Mouse (Mus musculus): Measurements from ENCODE around the gene Eps8l2.

The Eps8l2 gene

GRCm38 (mm10) chr7:141338576-141339131 is at the start of gene Eps8l2:
Eps8l2 (plus strand) TSS chr7:141338880.
- in situ Hi-C loops (cut with MboI; ENCODE audit: low sequenced_read_pairs) = no loop called here

GRCm38 (mm10) chr7:141291921-141292582 is 46.6 kb upstream of the Eps8l2 start, which contains the start of gene Drd4:
Drd4 (plus strand) TSS chr7:141292006.
- in situ Hi-C loops (cut with MboI; ENCODE audit: low sequenced_read_pairs) = no loop called here

DNA sequence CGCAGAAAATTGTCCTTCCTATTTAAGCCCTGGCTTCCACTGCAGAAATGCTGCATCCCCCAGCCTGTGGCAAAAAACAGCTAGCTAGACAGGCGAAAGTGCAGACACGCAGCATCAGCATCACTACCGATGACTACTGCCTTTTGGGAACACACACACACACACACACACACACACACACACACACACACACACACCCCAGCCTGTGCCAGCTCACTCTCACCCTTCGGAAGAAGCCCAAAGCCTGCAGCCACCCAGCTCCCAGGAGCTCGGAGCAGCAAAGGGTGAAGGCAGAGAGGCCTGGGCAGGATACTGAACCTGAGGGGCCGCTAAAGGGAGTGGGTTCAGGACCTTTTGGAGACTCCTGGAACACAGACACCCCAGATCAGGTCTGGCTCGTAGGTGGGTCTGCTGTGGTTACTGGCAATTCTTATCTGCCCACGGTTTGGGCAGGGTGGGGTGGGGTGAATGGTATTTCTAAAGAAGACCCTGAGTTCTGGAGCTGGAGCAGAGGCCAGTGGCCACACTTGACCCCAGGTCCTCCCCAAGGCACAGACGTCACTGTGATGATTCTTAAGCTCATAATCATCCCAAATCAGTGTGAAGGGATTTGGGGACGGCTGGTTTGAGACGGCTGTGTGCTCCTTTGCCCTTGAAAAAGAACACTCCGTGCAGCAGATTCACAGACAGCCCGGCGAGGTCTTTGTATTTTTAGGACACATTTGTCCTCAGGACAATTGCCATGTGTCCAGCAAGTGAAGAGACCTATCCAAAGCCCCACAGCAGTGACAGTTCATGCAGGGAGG is 45.9 kb upstream of the Eps8l2 start:
- in situ Hi-C loops (cut with MboI; ENCODE audit: low sequenced_read_pairs) = no loop called here

- in situ Hi-C loops (cut with MboI; ENCODE audit: low sequenced_read_pairs) = no loop called here
Measured at GRCm38 (mm10) chr7:141293852-141294471, 44.7 kb upstream of the Eps8l2 start.

DNA sequence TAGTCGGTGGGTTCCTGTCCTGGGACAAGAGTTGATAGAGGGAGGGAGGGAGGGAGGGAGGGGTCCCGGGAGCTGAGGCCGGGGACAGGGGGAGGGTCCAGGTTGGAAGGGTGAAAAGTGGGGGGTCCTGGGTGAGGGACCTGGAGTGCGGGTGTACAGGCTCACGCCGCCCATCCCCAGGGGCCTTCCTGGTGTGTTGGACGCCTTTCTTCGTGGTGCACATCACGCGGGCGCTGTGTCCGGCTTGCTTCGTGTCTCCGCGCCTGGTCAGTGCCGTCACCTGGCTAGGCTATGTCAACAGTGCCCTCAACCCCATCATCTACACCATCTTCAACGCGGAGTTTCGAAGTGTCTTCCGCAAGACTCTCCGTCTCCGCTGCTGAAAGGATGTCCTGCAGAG is 44.2 kb upstream of the Eps8l2 start:
- in situ Hi-C loops (cut with MboI; ENCODE audit: low sequenced_read_pairs) = no loop called here

GRCm38 (mm10) chr7:141297926-141298650 is 40.6 kb upstream of the Eps8l2 start:
- in situ Hi-C loops (cut with MboI; ENCODE audit: low sequenced_read_pairs) = no loop called here

DNA sequence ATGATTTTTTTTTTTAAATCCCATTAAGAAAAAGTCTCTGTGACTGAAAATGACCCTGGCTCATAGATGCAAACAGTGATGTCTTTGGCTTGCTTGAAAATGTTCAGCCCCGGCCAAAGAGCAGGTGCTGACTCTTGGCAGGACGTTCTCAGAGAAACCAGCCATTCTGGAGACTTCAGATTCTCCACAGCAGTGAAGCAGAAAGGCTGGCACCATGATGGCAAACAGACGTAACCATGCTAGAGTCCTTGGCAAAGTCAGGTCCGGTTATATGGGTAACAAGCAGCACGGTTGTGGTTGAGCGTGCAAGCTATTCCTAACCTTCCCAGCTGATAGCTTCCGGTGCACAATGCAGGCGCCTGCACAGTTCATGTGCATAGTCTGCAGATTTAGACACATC is 39.5 kb upstream of the Eps8l2 start:
- in situ Hi-C loops (cut with MboI; ENCODE audit: low sequenced_read_pairs) = no loop called here

DNA sequence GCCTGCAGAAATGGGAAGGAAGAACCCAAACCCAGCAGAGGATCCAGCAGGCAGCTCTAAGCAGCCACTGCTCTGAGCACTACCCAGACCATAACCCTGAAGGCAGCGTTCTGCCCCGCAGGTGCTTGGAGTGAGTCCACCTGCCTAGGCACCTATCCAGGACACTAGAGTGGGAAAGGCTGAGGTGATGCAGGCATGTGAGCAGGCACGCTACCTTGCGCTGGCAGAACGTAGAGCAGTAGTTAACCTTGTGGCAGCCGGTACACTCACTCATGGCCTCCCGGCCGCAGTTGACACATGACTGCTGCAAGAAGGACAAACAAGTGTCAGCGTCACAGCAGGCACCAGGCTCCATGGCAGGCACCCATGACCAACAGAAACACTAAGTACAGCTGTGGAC is 37.3 kb upstream of the Eps8l2 start:
- in situ Hi-C loops (cut with MboI; ENCODE audit: low sequenced_read_pairs) = no loop called here

- in situ Hi-C loops (cut with MboI; ENCODE audit: low sequenced_read_pairs) = no loop called here
Measured at GRCm38 (mm10) chr7:141302702-141303268, 35.9 kb upstream of the Eps8l2 start.

DNA sequence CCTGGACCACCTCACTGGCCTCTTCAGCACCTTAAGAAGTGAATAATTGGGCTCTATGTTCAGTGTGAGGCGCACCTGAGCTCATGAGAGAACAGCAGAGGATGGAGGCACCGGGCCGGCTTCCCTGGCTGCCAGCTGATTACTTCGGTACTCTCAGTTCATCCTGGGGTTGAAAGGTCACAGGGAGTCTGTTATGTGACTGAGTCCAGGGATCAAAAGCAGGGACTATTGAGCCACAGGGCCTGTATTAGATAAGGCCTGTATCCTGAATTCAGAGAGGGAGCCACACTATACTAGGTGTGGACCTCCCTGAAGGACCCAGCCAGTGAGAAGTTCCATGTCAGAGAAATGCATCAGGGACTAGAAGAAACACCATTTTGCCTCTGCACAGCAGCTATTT is 34.1 kb upstream of the Eps8l2 start:
- in situ Hi-C loops (cut with MboI; ENCODE audit: low sequenced_read_pairs) = no loop called here

DNA sequence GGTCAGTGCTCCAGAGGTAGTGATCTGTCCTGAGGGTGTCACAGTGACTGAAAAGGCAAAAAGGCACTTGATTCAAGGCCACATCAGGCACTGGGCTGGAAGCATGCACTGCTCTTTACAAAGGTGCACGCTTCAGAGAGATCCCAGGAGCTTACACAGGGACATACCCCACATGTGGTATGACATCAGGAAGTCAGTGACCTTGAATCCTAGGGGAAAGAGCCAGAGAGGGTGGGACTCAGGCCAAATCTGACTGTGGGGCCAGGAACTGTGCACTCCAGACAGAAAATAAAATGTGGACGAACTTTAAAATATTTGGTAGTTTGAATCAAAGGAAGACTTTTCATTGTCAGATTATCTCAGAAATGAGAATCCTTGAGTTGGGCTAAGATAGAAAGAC is 24.3 kb upstream of the Eps8l2 start:
- in situ Hi-C loops (cut with MboI; ENCODE audit: low sequenced_read_pairs) = no loop called here

DNA sequence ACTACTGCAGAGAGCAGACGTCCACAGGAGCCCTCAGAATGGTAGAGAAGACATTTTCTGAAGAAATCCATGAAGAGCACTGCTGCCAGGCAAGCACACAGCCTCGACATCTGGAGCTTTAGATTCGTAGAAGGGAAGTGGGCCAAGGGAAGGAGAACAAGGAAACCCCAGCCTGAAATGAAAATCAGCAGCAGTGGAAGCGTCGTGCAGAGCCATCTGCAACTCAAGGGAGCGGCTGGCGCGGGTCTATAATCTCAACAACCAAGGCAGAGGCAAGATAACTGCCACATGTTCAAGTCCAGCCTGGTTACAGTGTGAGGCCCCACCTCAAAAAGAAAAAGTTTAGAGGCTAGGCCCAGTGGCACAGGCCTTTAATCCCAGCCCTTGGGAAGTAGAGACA is 23.6 kb upstream of the Eps8l2 start:
- in situ Hi-C loops (cut with MboI; ENCODE audit: low sequenced_read_pairs) = no loop called here

DNA sequence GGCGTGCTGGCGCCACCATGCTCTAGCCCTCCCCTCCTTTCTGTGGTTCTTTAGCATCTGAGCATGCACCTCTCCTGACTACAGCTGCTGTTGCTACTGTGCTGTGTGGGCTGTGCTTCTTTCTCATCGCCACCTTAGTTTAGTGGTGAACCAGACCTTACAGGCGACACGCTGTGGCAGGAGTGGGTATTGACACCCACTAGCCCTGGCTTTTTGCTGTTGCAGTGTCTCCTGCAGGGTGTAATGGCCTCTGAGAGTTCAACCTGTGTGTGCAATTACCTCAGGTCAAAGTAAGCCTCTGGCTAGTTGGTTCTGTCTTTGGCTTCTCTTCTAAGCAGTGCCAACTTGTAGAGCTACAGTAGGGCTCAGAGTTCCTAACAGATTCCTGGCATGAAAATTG is 22.7 kb upstream of the Eps8l2 start:
- in situ Hi-C loops (cut with MboI; ENCODE audit: low sequenced_read_pairs) = no loop called here

- in situ Hi-C loops (cut with MboI; ENCODE audit: low sequenced_read_pairs) = no loop called here
Measured at GRCm38 (mm10) chr7:141317619-141318132, 21.0 kb upstream of the Eps8l2 start.

DNA sequence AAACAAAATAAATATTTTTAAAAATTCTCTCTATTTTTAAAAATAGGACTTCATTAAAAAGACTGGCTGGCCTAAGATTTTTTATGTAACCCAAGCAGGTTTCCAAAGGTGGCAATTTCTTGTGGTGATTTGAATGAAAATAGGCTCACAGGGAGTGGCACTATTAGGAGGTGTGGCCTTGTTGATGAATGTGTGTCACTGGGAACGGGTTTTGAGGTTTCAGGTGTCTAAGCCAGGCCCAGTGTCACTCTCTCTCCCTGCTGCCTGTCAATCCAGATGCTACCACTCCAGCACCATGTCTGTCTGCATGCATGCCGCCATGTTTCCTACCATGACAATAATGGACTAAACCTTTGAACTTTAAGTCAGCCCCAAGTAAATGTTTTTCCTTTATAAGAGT is 19.2 kb upstream of the Eps8l2 start:
- in situ Hi-C loops (cut with MboI; ENCODE audit: low sequenced_read_pairs) = no loop called here

DNA sequence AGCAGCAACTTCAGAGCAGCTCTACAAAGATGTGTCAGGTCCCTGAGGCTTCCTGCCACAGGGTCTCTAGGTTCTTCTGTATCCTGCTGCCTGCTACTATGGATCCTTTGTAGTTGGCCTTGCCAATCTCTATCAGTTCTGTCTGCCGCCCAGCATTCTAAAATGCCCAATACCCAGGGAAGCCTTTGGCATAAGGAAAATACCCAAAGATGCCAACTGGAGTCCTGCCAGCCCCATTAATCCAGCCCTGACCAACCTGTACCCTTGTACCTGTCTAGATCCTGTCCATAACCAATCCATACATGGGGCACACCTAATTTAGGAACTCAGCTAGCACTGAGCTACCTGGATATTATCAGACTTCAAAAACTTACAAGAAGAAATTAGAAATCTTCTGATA is 14.0 kb upstream of the Eps8l2 start:
- in situ Hi-C loops (cut with MboI; ENCODE audit: low sequenced_read_pairs) = no loop called here

DNA sequence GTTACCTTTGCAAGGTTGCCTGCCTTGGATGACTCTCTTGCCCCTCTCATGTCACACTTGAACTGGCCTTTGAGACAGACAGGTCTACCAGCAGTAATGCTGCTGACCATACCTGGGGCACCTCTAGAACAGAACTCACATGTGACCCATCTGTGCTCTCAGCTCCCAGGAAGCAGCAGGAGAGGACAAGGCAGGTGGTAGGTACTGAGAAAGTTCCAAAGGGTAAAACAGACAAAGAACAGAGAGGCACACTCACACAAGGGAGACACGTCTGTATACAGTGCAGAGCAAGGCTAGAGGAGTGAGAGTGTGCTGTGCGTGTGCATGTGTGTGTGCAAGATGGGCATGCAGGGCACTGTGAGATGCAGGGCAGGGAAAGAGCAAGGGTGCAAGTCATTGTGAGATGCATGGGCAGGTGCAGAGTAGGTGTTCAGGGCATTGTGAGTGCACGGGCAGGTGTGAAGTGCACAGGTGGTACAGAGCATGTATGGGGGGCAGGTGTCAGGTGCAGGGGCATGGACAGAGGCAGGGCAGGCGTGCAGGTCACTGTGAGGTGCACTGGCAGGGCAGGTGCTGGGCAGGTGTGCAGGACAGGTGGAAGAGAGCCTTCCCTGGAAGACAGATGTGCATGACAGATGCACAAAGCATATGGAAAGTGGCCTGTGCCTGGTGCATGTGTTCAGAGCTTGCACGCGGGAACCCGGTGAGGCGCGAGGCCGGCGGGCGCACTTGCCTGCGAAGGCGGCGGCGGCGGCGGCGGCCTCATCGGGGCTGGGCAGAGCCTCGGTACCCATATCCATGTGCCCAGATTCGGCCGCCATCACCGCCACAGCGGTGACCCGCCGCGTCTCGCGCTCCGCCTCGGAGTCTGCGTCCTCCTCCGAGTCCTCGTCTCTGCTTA is 11.9 kb upstream of the Eps8l2 start:
- in situ Hi-C loops (cut with MboI; ENCODE audit: low sequenced_read_pairs) = no loop called here

GRCm38 (mm10) chr7:141327469-141328372 is 11.0 kb upstream of the Eps8l2 start, which contains the start of the genes Deaf1 and Tmem80:
Deaf1 (minus strand) TSS chr7:141327690.
Tmem80 (plus strand) TSS chr7:141327739.
- in situ Hi-C loops (cut with MboI; ENCODE audit: low sequenced_read_pairs) = no loop called here
